Mouse (Mus musculus) spleen, postnatal 10 days (tissue): ENCODE data around the gene Orc3.
A peak's percentile ranks its signal among the peaks of the same experiment; 100 is the strongest.

ENCODE experiments used
- DNase-seq, 2 experiments: peaks; one replicate each; pipeline ENCODE4 v3.0.0; 2021 to 2022; ENCODE audit warnings: low spot score in 2 of 2

The Orc3 gene

GRCm38 (mm10) chr4:34614630-34615094, at the start of gene Orc3, which contains the start of gene Rars2:
TSS of gene Orc3 (minus strand) at chr4:34614944.
TSS of gene Rars2 (plus strand) at chr4:34614957.
- peak; percentile 85 to 95 for DNase-seq

GRCm38 (mm10) chr4:34661927-34662326, 47.2 kb upstream of the Orc3 start:
- DNase-seq: no peak

- no peak for DNase-seq
These were observed 46.8 kb upstream of the Orc3 start for GRCm38 (mm10) chr4:34661514-34661913.

DNA sequence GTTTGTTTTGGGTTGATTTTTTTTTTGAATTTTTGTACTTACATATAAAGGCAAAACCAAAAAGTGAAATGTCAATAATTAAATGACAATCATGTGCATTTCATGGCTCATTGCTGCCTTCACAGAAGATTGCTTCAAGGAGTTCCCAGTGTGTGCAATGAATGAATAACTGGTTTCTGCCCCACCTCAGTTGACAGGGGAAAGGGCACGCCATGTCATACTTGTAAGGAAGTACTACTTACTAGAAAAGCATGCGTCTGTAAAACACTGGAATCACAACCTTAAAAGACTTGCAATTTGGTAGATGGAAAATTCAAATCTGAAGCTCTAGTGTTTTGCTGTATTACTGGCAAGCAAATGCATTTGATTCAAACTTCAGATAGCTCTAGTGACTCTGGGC, 44.3 kb upstream of the Orc3 start:
- DNase-seq: no peak

DNA sequence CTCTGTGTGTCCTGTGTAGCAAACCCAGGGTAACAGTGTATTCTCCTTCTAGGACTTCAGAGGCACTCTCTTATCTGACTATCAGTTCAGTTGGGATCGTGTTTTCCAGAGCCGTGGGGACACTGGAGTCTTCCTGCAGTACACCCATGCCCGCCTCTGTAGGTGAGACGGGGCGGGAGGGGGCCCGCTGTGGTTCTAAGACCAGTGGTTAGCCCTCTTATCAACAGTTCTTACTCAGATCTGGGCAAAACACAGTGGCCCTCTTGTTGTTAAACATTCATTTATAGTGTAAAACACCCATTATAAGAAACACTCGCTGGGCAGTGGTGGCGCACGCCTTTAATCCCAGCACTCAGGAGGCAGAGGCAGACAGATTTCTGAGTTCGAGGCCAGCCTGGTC, 41.4 kb upstream of the Orc3 start:
- no peak for DNase-seq

- DNase-seq: no peak
These were observed 38.4 kb upstream of the Orc3 start for GRCm38 (mm10) chr4:34653179-34653578.

DNA sequence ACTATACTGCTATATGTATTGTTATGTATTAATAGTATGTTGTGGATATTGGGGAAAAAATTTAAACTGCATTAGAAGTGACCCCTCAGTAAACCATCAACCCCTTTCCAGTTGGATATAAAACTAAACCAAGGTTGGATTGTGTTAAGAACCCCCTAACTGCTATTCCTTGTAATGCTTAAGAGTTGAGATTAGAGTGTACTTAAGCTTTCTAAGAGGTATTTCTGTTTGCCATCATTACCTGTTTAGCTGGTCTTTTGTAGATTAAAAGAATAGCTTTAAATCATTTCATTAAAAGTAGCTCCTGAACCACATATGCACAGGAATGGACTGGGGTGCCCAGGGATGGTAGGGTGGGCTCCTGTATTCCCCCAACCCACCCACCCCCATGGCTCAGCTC, 30.0 kb upstream of the Orc3 start:
- DNase-seq: no peak

- no peak for DNase-seq
These were observed 26.0 kb upstream of the Orc3 start for GRCm38 (mm10) chr4:34640731-34641130.

DNA sequence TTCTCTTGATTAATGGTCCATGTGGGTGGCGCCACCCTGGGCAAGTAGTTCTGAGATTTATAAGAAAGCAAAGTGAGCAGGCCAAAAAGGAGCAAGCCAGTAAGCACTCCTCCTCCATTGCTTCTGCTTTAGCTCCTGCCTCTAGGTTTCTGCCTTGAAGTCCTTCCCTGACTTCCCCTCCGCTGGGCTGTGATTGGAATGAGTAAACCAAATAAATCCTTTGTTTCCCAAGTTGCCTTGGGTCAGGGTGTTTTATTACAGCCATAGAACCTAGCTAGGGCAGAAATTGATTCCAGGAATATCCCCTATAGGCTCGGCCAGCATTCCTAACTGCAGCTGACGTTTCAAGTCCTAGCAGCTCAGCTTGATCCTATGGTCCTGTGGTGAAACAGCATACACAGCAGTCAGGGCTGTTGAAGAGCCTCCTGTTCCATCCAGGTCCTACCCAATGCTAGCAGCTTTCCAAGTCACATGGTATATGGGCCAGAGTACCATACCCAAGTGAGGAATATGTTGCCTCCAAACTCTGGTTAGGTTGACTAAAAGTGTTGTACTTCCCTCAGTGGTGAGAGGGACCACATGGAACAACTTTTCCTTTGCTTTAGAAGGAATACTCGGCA, 25.1 kb upstream of the Orc3 start:
- no peak for DNase-seq

GRCm38 (mm10) chr4:34637851-34638250, 23.1 kb upstream of the Orc3 start:
- no peak for DNase-seq

GRCm38 (mm10) chr4:34637386-34637785, 22.6 kb upstream of the Orc3 start:
- no peak for DNase-seq

DNA sequence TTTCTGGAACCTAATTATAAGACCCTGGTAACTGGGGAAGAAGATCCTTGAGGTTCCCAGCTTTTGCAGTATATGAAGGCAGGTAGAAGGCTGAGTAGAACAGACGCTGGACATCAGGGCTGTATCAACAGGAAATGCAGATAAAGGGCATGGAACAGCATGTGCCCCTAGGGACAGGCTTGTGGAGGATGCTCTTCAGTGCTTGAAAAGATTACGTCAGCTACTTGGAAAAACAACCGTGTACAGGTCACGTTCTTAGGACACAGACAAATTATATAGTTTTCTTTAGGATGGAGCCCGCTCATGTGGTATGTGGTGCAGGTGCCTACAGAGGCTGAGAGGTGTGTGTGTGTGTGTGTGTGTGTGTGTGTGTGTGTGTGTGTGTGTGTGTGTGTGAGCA, 21.3 kb upstream of the Orc3 start:
- DNase-seq: no peak

DNA sequence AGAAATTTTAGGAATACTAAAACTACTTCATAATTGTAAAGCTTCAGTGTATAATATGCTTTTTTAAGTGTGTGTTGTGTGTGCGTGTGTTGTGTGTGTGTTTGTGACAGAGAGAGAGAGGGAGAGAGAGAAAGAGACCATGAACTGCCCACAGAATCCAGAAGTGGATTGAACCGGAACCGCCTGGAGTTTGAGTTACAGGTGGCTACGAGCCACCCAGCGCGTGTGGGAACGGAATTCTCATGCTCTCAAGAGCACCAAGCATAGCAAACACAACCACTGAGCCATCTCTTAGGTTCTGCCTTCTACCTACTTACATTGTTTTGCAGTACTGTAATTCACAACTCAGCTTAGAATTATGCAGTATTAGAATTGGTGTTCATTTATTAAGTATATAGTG, 19.4 kb upstream of the Orc3 start:
- DNase-seq: no peak

DNA sequence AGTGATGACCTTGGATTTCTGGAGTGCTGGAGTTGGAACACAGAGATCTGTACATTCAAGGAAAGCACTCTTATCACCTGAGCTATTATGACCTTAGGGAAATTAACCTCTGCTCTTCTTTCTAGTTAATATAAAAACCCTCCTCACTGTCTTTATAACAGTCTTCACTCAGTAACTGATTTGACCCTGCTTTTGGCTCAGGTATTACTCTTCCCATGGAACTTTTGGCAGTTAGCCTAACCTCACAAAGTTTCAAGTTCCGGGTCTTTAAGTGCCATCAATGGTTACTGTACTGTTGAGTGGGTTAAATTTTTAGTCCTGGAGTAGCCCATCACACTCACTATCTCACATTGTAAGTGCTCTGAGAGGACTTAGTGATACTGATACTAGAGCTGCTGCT, 15.2 kb upstream of the Orc3 start:
- DNase-seq: no peak

GRCm38 (mm10) chr4:34626401-34626800, 11.7 kb upstream of the Orc3 start:
- no peak for DNase-seq

GRCm38 (mm10) chr4:34625556-34625955, 10.8 kb upstream of the Orc3 start:
- DNase-seq: no peak

DNA sequence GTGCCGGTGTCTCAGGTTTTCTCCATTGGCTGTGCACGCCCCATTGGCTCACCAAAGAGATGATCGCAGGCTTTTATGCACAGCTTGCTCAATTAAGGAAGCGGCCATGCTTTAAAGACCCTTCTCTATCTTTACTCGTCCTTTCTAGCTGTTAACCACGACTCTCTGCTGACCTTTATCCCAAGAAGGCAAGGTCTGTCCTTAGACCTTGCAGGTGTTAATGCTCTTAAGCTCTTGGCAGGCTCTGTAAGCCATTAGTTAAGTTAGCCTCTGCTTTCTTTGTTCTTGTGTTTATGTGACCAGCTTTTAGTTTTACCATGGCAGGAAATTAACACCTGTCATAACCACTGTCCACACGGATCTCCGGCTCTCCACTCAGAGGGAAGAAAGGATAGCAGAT, 1.4 kb upstream of the Orc3 start:
- no peak for DNase-seq

GRCm38 (mm10) chr4:34615303-34615702, 559 bp upstream of the Orc3 start:
- peak; percentile 17 to 19 for DNase-seq

GRCm38 (mm10) chr4:34613571-34614145, 1.1 kb downstream of the Orc3 start:
- DNase-seq: peak; percentile 16 to 43

DNA sequence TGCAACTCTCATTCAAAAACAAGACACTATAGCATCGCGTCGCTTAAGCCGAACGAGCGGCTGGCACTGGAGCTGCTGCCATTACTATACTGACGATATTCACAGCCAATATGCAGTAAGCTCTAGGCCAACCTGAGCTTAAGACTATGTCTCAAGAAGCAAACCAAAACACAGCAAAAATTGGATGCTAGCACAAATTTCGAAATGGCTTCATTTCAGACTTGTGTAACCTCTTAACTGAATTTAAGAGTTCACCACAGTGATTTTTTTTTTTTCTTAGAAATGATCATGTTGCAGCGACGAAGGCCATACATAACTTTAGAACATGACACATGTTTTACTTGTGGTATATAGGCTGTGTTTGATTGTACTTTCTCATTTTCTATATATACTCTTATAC, 8.1 kb downstream of the Orc3 start:
- DNase-seq: no peak

GRCm38 (mm10) chr4:34603123-34603522, 11.6 kb downstream of the Orc3 start:
- DNase-seq: no peak

GRCm38 (mm10) chr4:34584871-34585607, 29.7 kb downstream of the Orc3 start:
- DNase-seq: no peak

DNA sequence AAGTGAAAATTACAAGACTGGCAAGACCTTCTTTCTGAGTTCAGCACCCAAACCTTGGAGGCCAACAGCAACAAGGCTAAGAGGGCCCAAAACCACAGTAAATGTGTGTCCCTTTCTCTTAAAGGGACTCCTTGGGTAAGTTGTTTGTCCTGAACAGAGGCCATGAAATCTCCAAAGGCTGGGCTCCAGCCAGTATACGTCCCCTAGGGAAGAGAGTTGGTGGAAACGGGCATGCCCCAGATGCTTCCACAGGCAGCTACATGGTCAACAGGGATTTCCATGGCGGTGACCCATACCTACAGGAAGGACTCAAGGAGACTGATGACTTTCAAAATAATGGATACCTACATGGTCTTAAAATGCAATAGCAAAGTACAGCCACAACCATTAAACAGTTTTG, 31.3 kb downstream of the Orc3 start:
- no peak for DNase-seq
